20 mouse cellular contexts compared by ENCODE assay signal in the genomic region with DNA sequence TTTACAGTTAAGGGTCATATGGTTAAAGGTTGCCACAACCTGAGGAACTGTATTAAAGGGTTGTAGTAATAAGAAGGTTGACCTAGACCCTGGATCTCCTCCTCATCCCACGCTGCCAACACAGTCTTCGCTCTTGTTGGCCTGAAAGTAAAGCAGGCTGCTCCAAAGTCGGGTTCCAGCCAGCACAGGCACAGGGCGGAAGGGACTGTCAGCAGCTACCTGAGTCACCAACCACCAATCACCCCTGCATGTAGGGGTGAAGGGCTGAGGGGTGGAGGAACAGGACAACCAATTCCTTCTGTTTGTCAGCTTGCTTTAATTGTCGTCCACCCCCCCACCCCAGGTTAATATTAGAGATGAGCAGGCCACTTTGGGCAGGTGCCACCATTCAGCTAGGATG.
DNase-seq lines count a peak whose midpoint lies in the region; ATAC-seq and TF ChIP-seq lines count a peak whose summit lies in the region.
"Had no signal": no experiment of that assay in that cellular context is flagged by ENCODE, and none has a peak within 500 bp of the region (broad histone marks: within the 10 kb centered on the region; RNA-seq: fewer than 3 reads in every experiment).

No protein-coding gene starts in this region.

- TF ChIP-seq POLR2A in bone marrow macrophage, adult 2 months (IDR thresholded peaks at IDR 0.05; ENCODE audit: borderline replicate concordance, low read depth, low read length) = no peak

- H3K4me3 ChIP-seq in intestine, postnatal 0 days (ENCODE audit: low read depth, low read length) = no peak overlapping the region
- H3K4me3 ChIP-seq in intestine, embryonic 15.5 days (replicated peaks) = no peak overlapping the region
- no peak overlapping the region for H3K4me3 ChIP-seq in bone marrow macrophage, adult 2 months (ENCODE audit: insufficient read depth, low read length)
- no peak overlapping the region for H3K4me3 ChIP-seq in liver, embryonic 12.5 days
- H3K4me3 ChIP-seq: heart, embryonic 12.5 days; hindbrain, embryonic 12.5 days; neural tube, embryonic 15.5 days had no signal

- peaks cover 4% of the 10 kb centered on the region for H3K36me3 ChIP-seq in intestine, postnatal 0 days (ENCODE audit: control insufficient read depth, insufficient read depth)
- H3K36me3 ChIP-seq in intestine, embryonic 15.5 days = no peaks in the 10 kb centered on the region
- H3K36me3 ChIP-seq in liver, embryonic 12.5 days = no peaks in the 10 kb centered on the region
- H3K36me3 ChIP-seq: heart, embryonic 12.5 days; hindbrain, embryonic 12.5 days; neural tube, embryonic 15.5 days had no signal

- no peaks in the 10 kb centered on the region for H3K9me3 ChIP-seq in intestine, postnatal 0 days (ENCODE audit: control insufficient read depth)
- no peaks in the 10 kb centered on the region for H3K9me3 ChIP-seq in intestine, embryonic 15.5 days
- H3K9me3 ChIP-seq in liver, embryonic 12.5 days (replicated peaks) = no peaks in the 10 kb centered on the region
- H3K9me3 ChIP-seq: heart, embryonic 12.5 days; hindbrain, embryonic 12.5 days; neural tube, embryonic 15.5 days had no signal

- no peaks in the 10 kb centered on the region for H3K4me1 ChIP-seq in intestine, postnatal 0 days (replicated peaks; ENCODE audit: control insufficient read depth, insufficient read depth, low read length)
- H3K4me1 ChIP-seq in intestine, embryonic 15.5 days (replicated peaks) = 0 out of 2 replicates have a peak, but pooled peaks cover 5% of the 10 kb centered on the region
- H3K4me1 ChIP-seq in bone marrow macrophage, adult 2 months (ENCODE audit: control insufficient read depth, insufficient read depth, low read length) = peaks cover 37% of the 10 kb centered on the region
- H3K4me1 ChIP-seq in liver, embryonic 12.5 days = peaks cover 20% of the 10 kb centered on the region
- H3K4me1 ChIP-seq: neural tube, embryonic 15.5 days had no signal

- no peak overlapping the region for H3K9ac ChIP-seq in intestine, postnatal 0 days (ENCODE audit: low read depth, low read length)
- no peak overlapping the region for H3K9ac ChIP-seq in intestine, embryonic 15.5 days
- no peak overlapping the region for H3K9ac ChIP-seq in liver, embryonic 12.5 days
- H3K9ac ChIP-seq: heart, embryonic 12.5 days; hindbrain, embryonic 12.5 days; neural tube, embryonic 15.5 days had no signal

- 87% methylated on average over 5 of the region's 5 CpGs for WGBS in intestine, postnatal 0 days
- WGBS in intestine, embryonic 15.5 days = 85% methylated on average over 5 of the region's 5 CpGs
- WGBS in liver, embryonic 12.5 days (ENCODE audit: insufficient replicate concordance) = 61% methylated on average over 5 of the region's 5 CpGs

- DNase-seq in 416B (ENCODE audit: low read depth) = peak; percentile 11
- DNase-seq in left cerebral cortex, adult 8-10 months (ENCODE audit: low spot score in 2 of 2) = no peak
- DNase-seq in urinary bladder, postnatal 10 days (ENCODE audit: low spot score) = no peak
- DNase-seq: cerebellum, adult 2 months; cerebellum, postnatal 36 days; embryo, embryonic 11 days; kidney, adult 18-20 months; lung, adult 2 months; right cerebral cortex, adult 18-20 months; right cerebral cortex, postnatal 4 days; thymus, adult 18-20 months; thymus, postnatal 36 days had no signal

- H3K27ac ChIP-seq in intestine, postnatal 0 days (ENCODE audit: low read depth, low read length) = peak overlapping the region; percentile 55
- no peak overlapping the region for H3K27ac ChIP-seq in intestine, embryonic 15.5 days
- H3K27ac ChIP-seq in bone marrow macrophage, adult 2 months (ENCODE audit: insufficient read depth, low read depth, low read length) = peak overlapping the region; percentile 24
- 0 out of 2 replicates have a peak overlapping the region, but pooled peaks have one; percentile 48 for H3K27ac ChIP-seq in liver, embryonic 12.5 days
- H3K27ac ChIP-seq: neural tube, embryonic 15.5 days had no signal

- ATAC-seq in intestine, postnatal 0 days = no peak
- no peak for ATAC-seq in intestine, embryonic 15.5 days
- ATAC-seq in liver, embryonic 12.5 days = no peak

- H3K27me3 ChIP-seq in intestine, postnatal 0 days (replicated peaks; ENCODE audit: control insufficient read depth, insufficient read depth, low read length) = no peaks in the 10 kb centered on the region
- no peaks in the 10 kb centered on the region for H3K27me3 ChIP-seq in intestine, embryonic 15.5 days (replicated peaks)
- no peaks in the 10 kb centered on the region for H3K27me3 ChIP-seq in liver, embryonic 12.5 days (replicated peaks)
- H3K27me3 ChIP-seq: heart, embryonic 12.5 days; hindbrain, embryonic 12.5 days; neural tube, embryonic 15.5 days had no signal

- H3K4me2 ChIP-seq in intestine, postnatal 0 days (replicated peaks; ENCODE audit: low read depth) = no peak overlapping the region
- no peak overlapping the region for H3K4me2 ChIP-seq in intestine, embryonic 15.5 days (replicated peaks)
- no peak overlapping the region for H3K4me2 ChIP-seq in liver, embryonic 12.5 days
- H3K4me2 ChIP-seq: heart, embryonic 12.5 days; hindbrain, embryonic 12.5 days; midbrain, embryonic 11.5 days; neural tube, embryonic 15.5 days had no signal

- no peak for TF ChIP-seq CTCF in intestine, postnatal 0 days (IDR thresholded peaks at IDR 0.05; ENCODE audit: low read depth)
- TF ChIP-seq CTCF in bone marrow macrophage, adult 2 months (IDR thresholded peaks at IDR 0.05; ENCODE audit: low read depth, low read length) = no peak
